Mouse (Mus musculus): Measurements from ENCODE around the gene Cacna1f. TPM values are rescaled to one million over a fixed set of nuclear protein-coding genes. Genes with fewer than 3 reads are reported as not detected.

Cacna1f gene
- polyA plus RNA-seq (2012; ENCODE audit: insufficient read depth, low replicate concordance), result 0.03 TPM in 1 of 2 replicates, not detected in the other

DNA sequence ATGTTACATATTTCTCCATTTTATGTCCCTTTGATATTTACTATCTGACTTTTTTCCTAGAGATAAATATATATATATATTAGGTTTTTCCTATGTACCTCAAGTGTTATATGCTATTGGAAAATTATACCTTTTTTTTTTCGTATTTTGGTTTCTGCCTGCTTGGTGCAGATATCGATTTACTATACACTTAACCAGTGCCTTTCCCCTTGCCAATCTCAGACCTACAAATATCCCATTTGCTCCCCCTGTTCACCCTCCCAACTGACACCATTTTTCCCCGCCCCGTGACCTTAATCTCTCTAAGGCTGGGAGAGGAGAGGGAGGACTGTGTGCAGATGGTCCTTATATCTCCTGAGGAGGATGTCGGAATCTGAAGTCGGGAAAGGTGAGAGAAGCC lies at the start of gene Cacna1f:
TSS of gene Cacna1f (plus strand) at position 301 of the 400 bp plus-strand sequence.
- H3K4me3 ChIP-seq (replicated peaks), result no peak within 1 kb of the TSS
- TF ChIP-seq GATA1 (IDR thresholded peaks at IDR 0.05; ENCODE audit: borderline replicate concordance, low read length), result no peak
- no peak for TF ChIP-seq FLI1 (IDR thresholded peaks at IDR 0.05; ENCODE audit: low read length)
- peaks cover 33% of the 10 kb centered on the region for H3K27me3 ChIP-seq (replicated peaks)
- H3K4me1 ChIP-seq, result peaks cover 35% of the 10 kb centered on the region
- 0 out of 2 replicates have a peak, but pooled peaks cover 8% of the 10 kb centered on the region for H3K9me3 ChIP-seq
- H3K36me3 ChIP-seq (replicated peaks; ENCODE audit: low read length), result peaks cover 20% of the 10 kb centered on the region

DNA sequence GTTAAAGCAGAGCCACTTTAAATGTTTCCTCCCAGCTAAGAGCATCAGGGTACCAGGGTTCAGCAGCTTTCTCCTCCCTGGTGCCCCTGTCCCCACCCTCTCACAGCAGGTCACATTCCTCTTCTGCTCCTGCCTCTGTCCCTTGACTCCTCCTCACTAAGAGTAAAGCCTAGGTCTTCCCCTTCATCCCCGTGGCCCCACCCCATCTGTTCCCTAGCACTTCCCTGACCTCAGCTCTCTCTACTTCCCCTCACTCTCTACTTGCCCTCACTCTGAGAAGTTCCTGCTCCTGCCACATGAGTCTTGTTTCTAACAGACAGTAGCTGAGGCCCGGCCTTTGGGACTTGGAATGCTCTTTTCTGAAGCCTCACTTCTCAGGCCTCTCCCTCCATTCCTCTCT lies 43.8 kb upstream of the Cacna1f start:
- H3K4me3 ChIP-seq (replicated peaks), result no peak overlapping the region
- TF ChIP-seq GATA1 (IDR thresholded peaks at IDR 0.05; ENCODE audit: borderline replicate concordance, low read length) (no peak), FLI1 (IDR thresholded peaks at IDR 0.05; ENCODE audit: low read length) (no peak)
- H3K4me1 ChIP-seq, result peaks cover 31% of the 10 kb centered on the region
- H3K36me3 ChIP-seq (replicated peaks; ENCODE audit: low read length), result peaks cover 13% of the 10 kb centered on the region
- H3K9me3 ChIP-seq, result no peaks in the 10 kb centered on the region
- H3K27me3 ChIP-seq (replicated peaks), result peaks cover 2% of the 10 kb centered on the region

- peaks cover 57% of the 10 kb centered on the region for H3K4me1 ChIP-seq
- peaks cover 4% of the 10 kb centered on the region for H3K36me3 ChIP-seq (replicated peaks; ENCODE audit: low read length)
- TF ChIP-seq FLI1 (IDR thresholded peaks at IDR 0.05; ENCODE audit: low read length), result no peak
- TF ChIP-seq GATA1 (IDR thresholded peaks at IDR 0.05; ENCODE audit: borderline replicate concordance, low read length), result no peak
- H3K9me3 ChIP-seq, result no peaks in the 10 kb centered on the region
- peak overlapping the region; percentile 65 for H3K4me3 ChIP-seq (replicated peaks)
- no peaks in the 10 kb centered on the region for H3K27me3 ChIP-seq (replicated peaks)
Observed at GRCm38 (mm10) chrX:7566352-7566751, 40.5 kb upstream of the Cacna1f start.

GRCm38 (mm10) chrX:7567491-7567890 lies 39.4 kb upstream of the Cacna1f start:
- H3K4me1 ChIP-seq, result peaks cover 68% of the 10 kb centered on the region
- no peaks in the 10 kb centered on the region for H3K27me3 ChIP-seq (replicated peaks)
- no peak overlapping the region for H3K4me3 ChIP-seq (replicated peaks)
- TF ChIP-seq GATA1 (IDR thresholded peaks at IDR 0.05; ENCODE audit: borderline replicate concordance, low read length) (no peak), FLI1 (IDR thresholded peaks at IDR 0.05; ENCODE audit: low read length) (no peak)
- H3K36me3 ChIP-seq (replicated peaks; ENCODE audit: low read length), result peaks cover 11% of the 10 kb centered on the region
- no peaks in the 10 kb centered on the region for H3K9me3 ChIP-seq

DNA sequence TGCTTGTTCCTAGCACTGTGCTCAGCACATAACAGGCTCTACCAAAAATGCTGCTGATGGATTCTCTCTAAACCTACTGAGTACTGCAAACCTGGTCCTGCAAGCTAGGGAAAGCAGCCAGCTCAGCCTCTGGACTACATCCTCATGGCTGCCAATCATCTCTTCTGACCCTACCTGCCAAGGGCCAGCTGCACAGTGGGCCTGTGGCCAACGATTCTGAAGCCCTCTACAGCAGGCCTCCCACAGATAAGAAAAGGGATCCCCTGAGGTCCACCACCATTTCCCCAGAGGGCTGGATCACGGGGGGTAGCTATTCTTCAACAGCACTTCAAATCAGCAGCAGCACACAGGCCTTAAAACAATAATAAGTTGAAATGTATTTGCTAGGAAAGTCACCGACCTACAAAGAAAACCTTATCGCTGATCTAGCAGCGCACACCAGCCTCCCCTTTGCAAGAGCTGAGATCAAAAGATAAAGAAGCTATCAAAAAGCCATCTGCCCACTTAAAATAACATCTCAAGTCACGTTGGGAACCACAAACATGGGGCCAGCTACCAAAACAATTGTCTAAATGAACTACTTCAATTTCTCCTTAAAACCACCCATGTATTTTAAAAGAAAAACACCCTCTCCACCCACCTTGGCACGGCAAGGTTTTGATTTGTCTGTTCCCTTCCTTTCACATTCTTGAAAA lies 36.3 kb upstream of the Cacna1f start:
- Histone ChIP-seq H3K4me1 (peaks cover 79% of the 10 kb centered on the region), H3K27me3 (replicated peaks) (no peaks in the 10 kb centered on the region), H3K36me3 (replicated peaks; ENCODE audit: low read length) (peaks cover 11% of the 10 kb centered on the region), H3K9me3 (peaks cover 7% of the 10 kb centered on the region; the same call in 1 of the 2 replicates), H3K4me3 (replicated peaks) (no peak overlapping the region)
- no peak for TF ChIP-seq GATA1 (IDR thresholded peaks at IDR 0.05; ENCODE audit: borderline replicate concordance, low read length)
- TF ChIP-seq FLI1 (IDR thresholded peaks at IDR 0.05; ENCODE audit: low read length), result no peak

- H3K4me3 ChIP-seq (replicated peaks), result no peak overlapping the region
- H3K36me3 ChIP-seq (replicated peaks; ENCODE audit: low read length), result peaks cover 11% of the 10 kb centered on the region
- peaks cover 3% of the 10 kb centered on the region for H3K27me3 ChIP-seq (replicated peaks)
- peaks cover 78% of the 10 kb centered on the region for H3K4me1 ChIP-seq
- TF ChIP-seq FLI1 (IDR thresholded peaks at IDR 0.05; ENCODE audit: low read length) (no peak), GATA1 (IDR thresholded peaks at IDR 0.05; ENCODE audit: borderline replicate concordance, low read length) (no peak)
- peaks cover 7% of the 10 kb centered on the region; the same call in 1 of the 2 replicates for H3K9me3 ChIP-seq
Observed at GRCm38 (mm10) chrX:7571565-7572136, 35.2 kb upstream of the Cacna1f start.

GRCm38 (mm10) chrX:7572466-7572865 lies 34.4 kb upstream of the Cacna1f start:
- peaks cover 7% of the 10 kb centered on the region; the same call in 1 of the 2 replicates for H3K9me3 ChIP-seq
- H3K27me3 ChIP-seq (replicated peaks), result peaks cover 3% of the 10 kb centered on the region
- H3K4me3 ChIP-seq (replicated peaks), result peak overlapping the region; percentile 95
- TF ChIP-seq GATA1 (IDR thresholded peaks at IDR 0.05; ENCODE audit: borderline replicate concordance, low read length) (no peak), FLI1 (IDR thresholded peaks at IDR 0.05; ENCODE audit: low read length) (no peak)
- peaks cover 11% of the 10 kb centered on the region for H3K36me3 ChIP-seq (replicated peaks; ENCODE audit: low read length)
- peaks cover 70% of the 10 kb centered on the region for H3K4me1 ChIP-seq

- Histone ChIP-seq H3K4me1 (peaks cover 60% of the 10 kb centered on the region), H3K36me3 (replicated peaks; ENCODE audit: low read length) (peaks cover 11% of the 10 kb centered on the region), H3K9me3 (peaks cover 7% of the 10 kb centered on the region; the same call in 1 of the 2 replicates), H3K4me3 (replicated peaks) (peak within 1 kb of the TSS; percentile 95), H3K27me3 (replicated peaks) (peaks cover 3% of the 10 kb centered on the region)
- TF ChIP-seq FLI1 (IDR thresholded peaks at IDR 0.05; ENCODE audit: low read length) (no peak), GATA1 (IDR thresholded peaks at IDR 0.05; ENCODE audit: borderline replicate concordance, low read length) (no peak)
Observed at GRCm38 (mm10) chrX:7573176-7574086, 33.5 kb upstream of the Cacna1f start, which contains the start of gene Foxp3. Foxp3 (plus strand) TSS chrX:7573644.

- peak within 1 kb of the TSS; percentile 95 for H3K4me3 ChIP-seq (replicated peaks)
- H3K36me3 ChIP-seq (replicated peaks; ENCODE audit: low read length), result peaks cover 11% of the 10 kb centered on the region
- peaks cover 57% of the 10 kb centered on the region for H3K4me1 ChIP-seq
- peaks cover 4% of the 10 kb centered on the region for H3K27me3 ChIP-seq (replicated peaks)
- peaks cover 7% of the 10 kb centered on the region; the same call in 1 of the 2 replicates for H3K9me3 ChIP-seq
- TF ChIP-seq GATA1 (IDR thresholded peaks at IDR 0.05; ENCODE audit: borderline replicate concordance, low read length) (no peak), FLI1 (IDR thresholded peaks at IDR 0.05; ENCODE audit: low read length) (no peak)
Observed at GRCm38 (mm10) chrX:7574087-7574884, 32.6 kb upstream of the Cacna1f start, which contains the start of gene Ppp1r3f. Ppp1r3f (minus strand) TSS chrX:7574283.
